Mouse (Mus musculus) embryonic fibroblast, embryonic 13.5 days (primary cell): ENCODE measurements around the gene Slc25a31.

Experiments
- CTCF ChIP-seq: IDR thresholded peaks from 2 replicates; pipeline ENCODE4 v1.5.1; 2011; ENCODE audit warnings: mild to moderate bottlenecking, control low read depth, low read length, moderate library complexity, borderline replicate concordance; ENCODE audit not compliant: insufficient read depth
- POLR2A ChIP-seq: IDR thresholded peaks from 2 replicates; pipeline ENCODE4 v1.6.1; 2011; ENCODE audit warnings: low read depth, mild to moderate bottlenecking, control low read depth, low read length, moderate library complexity

DNA sequence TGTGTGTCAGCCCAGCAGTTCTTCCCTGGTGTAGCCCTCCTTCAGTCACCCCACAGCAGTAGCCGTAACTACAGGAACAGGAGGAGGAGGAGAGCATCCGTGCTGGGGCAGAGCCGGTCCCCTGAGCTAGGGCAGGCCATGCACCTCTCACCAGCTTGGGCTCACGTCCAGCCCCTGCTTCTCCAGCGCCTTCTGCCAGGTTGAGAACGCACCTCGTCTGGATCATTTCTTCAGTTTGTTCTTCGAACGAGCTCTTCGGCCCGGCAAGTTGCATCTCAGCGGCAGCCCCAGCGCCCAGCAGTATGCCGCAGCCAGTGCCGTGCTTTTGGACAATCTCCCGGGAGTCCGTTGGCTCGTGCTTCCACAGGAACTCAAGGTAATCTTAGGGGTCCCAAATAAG is 25.5 kb upstream of the Slc25a31 start:
- no peak for TF ChIP-seq CTCF
- no peak for TF ChIP-seq POLR2A
